Mouse (Mus musculus) midbrain, embryonic 12.5 days (tissue): ENCODE data around the gene Msh2. TPM values are rescaled to one million over a fixed set of nuclear protein-coding genes. Genes with fewer than 3 reads are reported as not detected.

Experiments
- ATAC-seq: fragments of 200-750 bp; cut with Nextera tagmentation; 2 replicates; pipeline ENCODE4 v1.8.0; 2017; ENCODE audit warnings: low read depth, moderate TSS enrichment, moderate library complexity; ENCODE audit not compliant: low FRiP score
- H3K27ac ChIP-seq: fragments of 300-500 bp; sonication (generic); replicated peaks from 2 replicates; pipeline ENCODE4 v1.5.1; 2016; ENCODE audit warnings: mild to moderate bottlenecking
- H3K27me3 ChIP-seq: fragments of 300-500 bp; sonication (generic); 2 replicates; pipeline ENCODE4 v1.6.1; 2016; ENCODE audit warnings: mild to moderate bottlenecking
- H3K36me3 ChIP-seq: fragments of 300-500 bp; sonication (generic); 2 replicates; pipeline ENCODE4 v1.6.1; 2016
- H3K4me1 ChIP-seq: fragments of 300-500 bp; sonication (generic); 2 replicates; pipeline ENCODE4 v1.6.1; 2016
- H3K4me2 ChIP-seq: fragments of 300-500 bp; sonication (generic); replicated peaks from 2 replicates; pipeline ENCODE4 v1.6.1; 2016; ENCODE audit warnings: mild to moderate bottlenecking, moderate library complexity
- H3K4me3 ChIP-seq: fragments of 300-500 bp; sonication (generic); 2 replicates; pipeline ENCODE4 v1.5.1; 2016; ENCODE audit warnings: mild to moderate bottlenecking
- H3K9ac ChIP-seq: fragments of 300-500 bp; sonication (generic); replicated peaks from 2 replicates; pipeline ENCODE4 v1.6.1; 2016; ENCODE audit warnings: mild to moderate bottlenecking, moderate library complexity
- H3K9me3 ChIP-seq: fragments of 300-500 bp; sonication (generic); 2 replicates; pipeline ENCODE4 v1.6.1; 2016; ENCODE audit warnings: mild to moderate bottlenecking
- WGBS: fragments of 180-500 bp; shearing (Covaris S2); methylation state at CpG from one replicate; pipeline ENCODE4 v1.1.7; 2016; 5-methylcytosine and 5-hydroxymethylcytosine counted together
- polyA plus RNA-seq: library from polyadenylated mRNA; unstranded; fragments of >200 nt; fragmentation: Nextera tagmentation; extraction: Ambion mirVana; gene quantifications from 2 replicates; pipeline ENCODE4 v1.2.1, GENCODE M21; 2016

The Msh2 gene
- polyA plus RNA-seq, 1 experiment from 2014 or later: 116 TPM

GRCm38 (mm10) chr17:87726489-87727356 lies 54.6 kb downstream of the Msh2 start:
- peaks cover 40% of the 10 kb centered on the region for H3K36me3 ChIP-seq
- H3K4me1 ChIP-seq: no peaks in the 10 kb centered on the region
- no peak overlapping the region for H3K4me3 ChIP-seq
- ATAC-seq: no peak
- no peak overlapping the region for H3K9ac ChIP-seq
- H3K27ac ChIP-seq: no peak overlapping the region
- H3K4me2 ChIP-seq: no peak overlapping the region
- 0 out of 2 replicates have a peak, but pooled peaks cover 4% of the 10 kb centered on the region for H3K9me3 ChIP-seq
- 93% methylated on average over 12 of the region's 12 CpGs for WGBS
- H3K27me3 ChIP-seq: no peaks in the 10 kb centered on the region

GRCm38 (mm10) chr17:87731962-87732361 lies 59.8 kb downstream of the Msh2 start:
- H3K4me3 ChIP-seq: no peak overlapping the region
- no peaks in the 10 kb centered on the region for H3K4me1 ChIP-seq
- H3K27ac ChIP-seq: no peak overlapping the region
- 0 out of 2 replicates have a peak, but pooled peaks cover 4% of the 10 kb centered on the region for H3K9me3 ChIP-seq
- ATAC-seq: no peak
- WGBS: 81% methylated on average over 4 of the region's 4 CpGs
- no peak overlapping the region for H3K4me2 ChIP-seq
- no peaks in the 10 kb centered on the region for H3K27me3 ChIP-seq
- H3K36me3 ChIP-seq: no peaks in the 10 kb centered on the region
- H3K9ac ChIP-seq: no peak overlapping the region

- 91% methylated on average over 8 of the region's 8 CpGs for WGBS
Observed at GRCm38 (mm10) chr17:87734471-87734870, 62.3 kb downstream of the Msh2 start.

GRCm38 (mm10) chr17:87737144-87737543 lies 65.0 kb downstream of the Msh2 start:
- Histone ChIP-seq H3K4me1 (0 out of 2 replicates have a peak, but pooled peaks cover 5% of the 10 kb centered on the region), H3K9me3 (no peaks in the 10 kb centered on the region), H3K27me3 (no peaks in the 10 kb centered on the region; the same call in 1 of the 2 replicates), H3K4me3 (no peak overlapping the region), H3K9ac (no peak overlapping the region), H3K36me3 (no peaks in the 10 kb centered on the region), H3K4me2 (no peak overlapping the region), H3K27ac (no peak overlapping the region)
- 90% methylated on average over 3 of the region's 3 CpGs for WGBS
- no peak for ATAC-seq

More at GRCm38 (mm10) chr17:87734471-87734870, 62.3 kb downstream of the Msh2 start:
- Histone ChIP-seq H3K4me3 (no peak overlapping the region), H3K9ac (no peak overlapping the region), H3K4me1 (no peaks in the 10 kb centered on the region), H3K27me3 (no peaks in the 10 kb centered on the region), H3K9me3 (0 out of 2 replicates have a peak, but pooled peaks cover 4% of the 10 kb centered on the region), H3K4me2 (no peak overlapping the region), H3K36me3 (no peaks in the 10 kb centered on the region), H3K27ac (no peak overlapping the region)
- ATAC-seq: no peak

- peaks cover 23% of the 10 kb centered on the region for H3K27me3 ChIP-seq
- no peak overlapping the region for H3K9ac ChIP-seq
- H3K9me3 ChIP-seq: no peaks in the 10 kb centered on the region
- no peaks in the 10 kb centered on the region for H3K36me3 ChIP-seq
- H3K27ac ChIP-seq: no peak overlapping the region
- 73% methylated on average over 1 of the region's 1 CpGs for WGBS
- H3K4me2 ChIP-seq: no peak overlapping the region
- no peak overlapping the region for H3K4me3 ChIP-seq
- no peak for ATAC-seq
- peaks cover 7% of the 10 kb centered on the region; the same call in 1 of the 2 replicates for H3K4me1 ChIP-seq
Observed at GRCm38 (mm10) chr17:87739835-87740234, 67.7 kb downstream of the Msh2 start.

GRCm38 (mm10) chr17:87744985-87745925 lies 73.1 kb downstream of the Msh2 start:
- Histone ChIP-seq H3K27ac (peak overlapping the region; percentile 54; the same call in 1 of the 2 replicates), H3K4me1 (peaks cover 29% of the 10 kb centered on the region), H3K27me3 (peaks cover 60% of the 10 kb centered on the region), H3K4me3 (peak overlapping the region; percentile 58), H3K36me3 (no peaks in the 10 kb centered on the region), H3K4me2 (peak overlapping the region; percentile 91), H3K9me3 (no peaks in the 10 kb centered on the region), H3K9ac (peak overlapping the region; percentile 54; the same call in 1 of the 2 replicates)
- ATAC-seq: peak; percentile 76
- WGBS: 9% methylated on average over 32 of the region's 32 CpGs

GRCm38 (mm10) chr17:87745926-87746888 lies 74.1 kb downstream of the Msh2 start:
- Histone ChIP-seq H3K27ac (peak overlapping the region; percentile 54; the same call in 1 of the 2 replicates), H3K27me3 (peaks cover 60% of the 10 kb centered on the region)
- 2% methylated on average over 101 of the region's 101 CpGs for WGBS

GRCm38 (mm10) chr17:87760315-87760714 lies 88.2 kb downstream of the Msh2 start:
- ATAC-seq: no peak
- 88% methylated on average over 4 of the region's 4 CpGs for WGBS
- no peaks in the 10 kb centered on the region for H3K9me3 ChIP-seq
- no peak overlapping the region for H3K9ac ChIP-seq
- 0 out of 2 replicates have a peak, but pooled peaks cover 4% of the 10 kb centered on the region for H3K27me3 ChIP-seq
- no peaks in the 10 kb centered on the region; the same call in 1 of the 2 replicates for H3K4me1 ChIP-seq
- no peak overlapping the region for H3K4me2 ChIP-seq
- H3K4me3 ChIP-seq: no peak overlapping the region
- no peak overlapping the region for H3K27ac ChIP-seq
- no peaks in the 10 kb centered on the region for H3K36me3 ChIP-seq

More at GRCm38 (mm10) chr17:87745926-87746888, 74.1 kb downstream of the Msh2 start:
- Histone ChIP-seq H3K36me3 (no peaks in the 10 kb centered on the region), H3K4me3 (peak overlapping the region; percentile 58), H3K9ac (peak overlapping the region; percentile 54; the same call in 1 of the 2 replicates), H3K4me2 (peak overlapping the region; percentile 91), H3K9me3 (no peaks in the 10 kb centered on the region), H3K4me1 (peaks cover 29% of the 10 kb centered on the region)
- ATAC-seq: peak; percentile 78

- Histone ChIP-seq H3K27ac (no peak overlapping the region), H3K4me2 (no peak overlapping the region)
Observed at GRCm38 (mm10) chr17:87763146-87763545, 91.0 kb downstream of the Msh2 start.

GRCm38 (mm10) chr17:87765031-87765430 lies 92.9 kb downstream of the Msh2 start:
- no peak overlapping the region for H3K9ac ChIP-seq
- 92% methylated on average over 11 of the region's 11 CpGs for WGBS
- H3K36me3 ChIP-seq: no peaks in the 10 kb centered on the region
- 0 out of 2 replicates have a peak, but pooled peaks cover 4% of the 10 kb centered on the region for H3K27me3 ChIP-seq
- no peaks in the 10 kb centered on the region; the same call in 1 of the 2 replicates for H3K4me1 ChIP-seq
- ATAC-seq: no peak
- no peak overlapping the region for H3K27ac ChIP-seq
- H3K9me3 ChIP-seq: no peaks in the 10 kb centered on the region
- H3K4me2 ChIP-seq: no peak overlapping the region
- no peak overlapping the region for H3K4me3 ChIP-seq

More at GRCm38 (mm10) chr17:87763146-87763545, 91.0 kb downstream of the Msh2 start:
- no peaks in the 10 kb centered on the region for H3K9me3 ChIP-seq
- 23% methylated on average over 7 of the region's 7 CpGs for WGBS
- no peaks in the 10 kb centered on the region; the same call in 1 of the 2 replicates for H3K4me1 ChIP-seq
- no peak overlapping the region for H3K9ac ChIP-seq
- H3K4me3 ChIP-seq: no peak overlapping the region
- H3K27me3 ChIP-seq: 0 out of 2 replicates have a peak, but pooled peaks cover 4% of the 10 kb centered on the region
- no peak for ATAC-seq
- no peaks in the 10 kb centered on the region for H3K36me3 ChIP-seq
